Mouse (Mus musculus): ENCODE results near the gene Trim7. TPM values are rescaled to one million over a fixed set of nuclear protein-coding genes. Genes with fewer than 3 reads are reported as not detected.
A peak's percentile ranks its signal among the peaks of the same experiment; 100 is the strongest.
"Not testable (repeated sequence)": the region's sequence is repeated elsewhere in the genome, so short reads cannot be mapped to it uniquely, and the experiment has no call there.

Trim7 gene
- polyA plus RNA-seq, 1 experiment from 2014 or later = 0.16 TPM

- no peak for DNase-seq (ENCODE audit: low spot score)
- H3K9me3 ChIP-seq = no peaks in the 10 kb centered on the region
Observed at GRCm38 (mm10) chr11:48820308-48820674, 5.6 kb upstream of the Trim7 start.

DNA sequence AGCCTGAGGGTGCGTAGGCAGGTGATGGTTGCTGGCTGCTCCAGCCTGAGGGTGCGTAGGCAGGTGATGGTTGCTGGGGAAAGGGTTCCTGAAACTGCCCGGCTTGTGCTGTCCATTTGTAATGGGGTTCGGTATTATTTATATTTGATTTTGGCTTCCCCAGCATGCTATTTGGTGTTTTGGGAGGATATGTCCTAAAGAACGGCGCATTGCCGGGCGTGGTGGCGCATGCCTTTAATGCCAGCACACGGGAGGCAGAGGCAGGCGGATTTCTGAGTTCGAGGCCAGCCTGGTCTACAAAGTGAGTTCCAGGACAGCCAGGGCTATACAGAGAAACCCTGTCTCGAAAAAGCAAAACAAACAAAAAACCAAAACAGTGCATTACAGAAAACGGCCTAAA is 4.6 kb upstream of the Trim7 start:
- Histone ChIP-seq H3K4me1 (peaks cover 18% of the 10 kb centered on the region), H3K27me3 (replicated peaks; ENCODE audit: low read depth, poor library complexity, severe bottlenecking) (peaks cover 16% of the 10 kb centered on the region)
- H3K9me3 ChIP-seq; H3K4me3 ChIP-seq; H3K27ac ChIP-seq (replicated peaks); H3K36me3 ChIP-seq (replicated peaks); DNase-seq (ENCODE audit: low spot score): not testable (repeated sequence)
- WGBS = 82% methylated on average over 14 of the region's 14 CpGs

More at GRCm38 (mm10) chr11:48820308-48820674, 5.6 kb upstream of the Trim7 start:
- H3K4me3 ChIP-seq = no peak overlapping the region
- H3K4me1 ChIP-seq = peaks cover 28% of the 10 kb centered on the region
- H3K36me3 ChIP-seq (replicated peaks) = peaks cover 7% of the 10 kb centered on the region
- no peak overlapping the region for H3K27ac ChIP-seq (replicated peaks)
- H3K27me3 ChIP-seq (replicated peaks; ENCODE audit: low read depth, poor library complexity, severe bottlenecking) = peaks cover 16% of the 10 kb centered on the region

DNA sequence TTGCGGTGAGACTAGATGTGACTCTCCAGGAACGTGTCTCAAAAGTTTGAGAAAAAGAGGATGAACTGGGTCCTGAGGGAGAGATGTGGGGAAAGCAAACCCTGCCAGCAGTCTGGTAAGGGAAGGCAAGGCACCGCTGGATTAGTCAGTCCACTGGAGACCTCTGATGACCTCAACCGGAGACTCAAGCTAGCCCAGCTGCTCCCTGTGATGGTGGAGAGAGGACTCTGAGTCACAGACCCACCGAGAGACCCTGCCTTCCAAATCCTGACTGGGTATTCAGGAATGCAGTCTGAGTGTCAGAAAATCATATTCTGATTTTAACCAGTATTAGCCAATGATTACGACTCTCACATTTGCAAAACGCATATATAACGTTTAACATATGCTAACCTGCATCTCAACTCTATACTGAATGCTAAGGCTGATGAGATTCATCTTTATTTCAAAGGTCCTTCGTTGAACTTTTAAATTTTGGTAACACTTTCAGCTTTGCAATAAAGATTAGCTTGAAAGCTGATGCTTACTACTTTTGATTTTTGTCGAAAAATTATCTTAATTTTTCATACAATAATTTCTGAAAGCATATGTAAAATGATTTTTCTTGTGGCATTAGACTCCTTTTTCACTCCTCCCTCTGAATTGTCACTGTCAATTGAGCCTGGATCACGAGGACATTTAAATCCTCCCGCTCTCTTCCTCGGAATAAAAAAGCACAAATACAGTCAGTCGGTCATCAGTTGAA is 3.0 kb upstream of the Trim7 start:
- 34% methylated on average over 14 of the region's 14 CpGs for WGBS
- H3K27ac ChIP-seq (replicated peaks) = no peak overlapping the region
- H3K4me3 ChIP-seq = peak overlapping the region; percentile 58
- H3K27me3 ChIP-seq (replicated peaks; ENCODE audit: low read depth, poor library complexity, severe bottlenecking) = peaks cover 21% of the 10 kb centered on the region
- DNase-seq (ENCODE audit: low spot score) = no peak
- peaks cover 20% of the 10 kb centered on the region for H3K4me1 ChIP-seq
- no peaks in the 10 kb centered on the region for H3K36me3 ChIP-seq (replicated peaks)
- no peaks in the 10 kb centered on the region for H3K9me3 ChIP-seq

DNA sequence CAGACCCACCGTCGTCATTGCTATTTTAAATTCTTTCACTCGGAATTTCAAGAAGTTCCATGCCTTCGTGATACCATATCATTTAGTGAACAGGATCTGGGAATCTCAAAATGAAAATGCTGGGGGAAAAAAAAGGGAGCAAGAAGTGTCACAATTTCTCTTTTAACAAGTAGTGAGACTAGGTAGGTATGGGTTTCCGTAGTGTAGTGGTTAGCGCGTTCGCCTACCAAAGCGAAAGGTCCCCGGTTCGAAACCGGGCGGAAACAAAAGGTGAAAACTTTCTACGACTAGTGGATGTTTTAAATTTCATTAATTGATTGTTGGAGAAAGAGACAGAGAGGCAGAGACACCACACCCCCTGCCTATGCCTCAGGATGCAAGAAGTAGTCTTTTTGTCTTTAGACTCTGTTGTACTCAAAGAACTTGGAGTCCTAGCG is 2.4 kb upstream of the Trim7 start:
- Histone ChIP-seq H3K36me3 (replicated peaks) (no peaks in the 10 kb centered on the region), H3K4me3 (peak overlapping the region; percentile 58), H3K27ac (replicated peaks) (no peak overlapping the region), H3K27me3 (replicated peaks; ENCODE audit: low read depth, poor library complexity, severe bottlenecking) (peaks cover 23% of the 10 kb centered on the region), H3K9me3 (no peaks in the 10 kb centered on the region), H3K4me1 (peaks cover 20% of the 10 kb centered on the region)
- peak; percentile 82 for DNase-seq (ENCODE audit: low spot score)
- WGBS = under 1% methylated on average over 15 of the region's 15 CpGs

- peaks cover 27% of the 10 kb centered on the region for H3K27me3 ChIP-seq (replicated peaks; ENCODE audit: low read depth, poor library complexity, severe bottlenecking)
- WGBS = 5% methylated on average over 22 of the region's 22 CpGs
- H3K27ac ChIP-seq (replicated peaks) = no peak overlapping the region
- H3K4me1 ChIP-seq = peaks cover 20% of the 10 kb centered on the region
- H3K9me3 ChIP-seq = no peaks in the 10 kb centered on the region
- DNase-seq (ENCODE audit: low spot score) = no peak
- no peaks in the 10 kb centered on the region for H3K36me3 ChIP-seq (replicated peaks)
- H3K4me3 ChIP-seq = peak overlapping the region; percentile 58
Observed at GRCm38 (mm10) chr11:48824311-48824830, 1.6 kb upstream of the Trim7 start.

DNA sequence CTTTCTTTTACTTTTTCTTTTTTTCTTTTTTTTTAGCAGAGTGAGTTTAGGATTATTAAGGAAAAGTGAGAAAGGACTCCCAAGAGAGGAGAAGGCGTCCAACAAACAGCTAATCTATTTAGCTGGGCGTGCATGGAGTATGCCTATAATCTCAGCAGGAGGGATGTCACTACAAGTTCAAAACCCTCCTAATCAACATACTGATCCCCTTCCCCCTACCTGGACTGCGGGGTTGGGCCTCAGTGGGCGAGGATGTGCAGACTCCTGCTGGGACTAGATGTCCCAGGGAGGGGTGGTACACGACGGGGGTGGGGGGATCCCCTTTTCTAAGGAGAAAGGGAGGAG is 784 bp downstream of the Trim7 start:
- H3K9me3 ChIP-seq = no peaks in the 10 kb centered on the region
- peaks cover 20% of the 10 kb centered on the region for H3K4me1 ChIP-seq
- no peaks in the 10 kb centered on the region for H3K36me3 ChIP-seq (replicated peaks)
- peak overlapping the region; percentile 56 for H3K4me3 ChIP-seq
- H3K27ac ChIP-seq (replicated peaks) = peak overlapping the region; percentile 57; the same call in 1 of the 2 replicates
- DNase-seq (ENCODE audit: low spot score) = peak; percentile 52
- peaks cover 33% of the 10 kb centered on the region for H3K27me3 ChIP-seq (replicated peaks; ENCODE audit: low read depth, poor library complexity, severe bottlenecking)
- 2% methylated on average over 6 of the region's 6 CpGs for WGBS

- H3K9me3 ChIP-seq = no peaks in the 10 kb centered on the region
- H3K4me3 ChIP-seq = no peak overlapping the region
- H3K36me3 ChIP-seq (replicated peaks) = no peaks in the 10 kb centered on the region
- WGBS = 66% methylated on average over 6 of the region's 6 CpGs
- peaks cover 33% of the 10 kb centered on the region for H3K27me3 ChIP-seq (replicated peaks; ENCODE audit: low read depth, poor library complexity, severe bottlenecking)
- peaks cover 16% of the 10 kb centered on the region for H3K4me1 ChIP-seq
- no peak overlapping the region for H3K27ac ChIP-seq (replicated peaks)
- DNase-seq (ENCODE audit: low spot score) = no peak
Observed at GRCm38 (mm10) chr11:48827926-48828325, 2.0 kb downstream of the Trim7 start.

DNA sequence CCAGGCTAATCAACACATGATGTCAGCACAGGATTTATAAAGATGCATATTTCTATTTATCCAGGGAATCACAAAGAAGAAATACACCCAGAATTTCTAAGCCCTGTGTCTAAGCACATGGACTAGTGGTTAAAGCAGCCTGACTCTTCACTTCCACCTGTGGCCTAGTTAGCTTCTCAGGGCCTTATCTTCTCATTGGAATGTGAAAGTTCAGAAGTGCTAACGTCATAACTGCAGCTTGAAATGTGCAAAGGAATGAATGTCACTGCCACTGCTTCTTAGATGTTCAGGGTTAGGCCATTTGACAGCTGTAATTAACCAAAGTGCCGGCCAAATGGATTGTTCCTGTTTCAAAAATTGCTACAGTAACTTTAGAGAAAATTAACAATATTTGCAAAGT is 4.3 kb downstream of the Trim7 start:
- DNase-seq (ENCODE audit: low spot score) = no peak
- Histone ChIP-seq H3K36me3 (replicated peaks) (no peaks in the 10 kb centered on the region), H3K9me3 (no peaks in the 10 kb centered on the region), H3K4me3 (no peak overlapping the region), H3K4me1 (peaks cover 3% of the 10 kb centered on the region; the same call in 1 of the 2 replicates), H3K27ac (replicated peaks) (no peak overlapping the region), H3K27me3 (replicated peaks; ENCODE audit: low read depth, poor library complexity, severe bottlenecking) (peaks cover 21% of the 10 kb centered on the region)
- WGBS = 72% methylated on average over 2 of the region's 2 CpGs

- Histone ChIP-seq H3K27me3 (replicated peaks; ENCODE audit: low read depth, poor library complexity, severe bottlenecking) (peaks cover 30% of the 10 kb centered on the region), H3K4me3 (no peak overlapping the region), H3K36me3 (replicated peaks) (no peaks in the 10 kb centered on the region), H3K27ac (replicated peaks) (no peak overlapping the region), H3K4me1 (peaks cover 3% of the 10 kb centered on the region; the same call in 1 of the 2 replicates), H3K9me3 (no peaks in the 10 kb centered on the region)
- DNase-seq (ENCODE audit: low spot score) = no peak
- 82% methylated on average over 2 of the region's 2 CpGs for WGBS
Observed at GRCm38 (mm10) chr11:48831273-48831672, 5.3 kb downstream of the Trim7 start.

- H3K9me3 ChIP-seq = no peaks in the 10 kb centered on the region
- no peak overlapping the region for H3K27ac ChIP-seq (replicated peaks)
- no peak for DNase-seq (ENCODE audit: low spot score)
- H3K27me3 ChIP-seq (replicated peaks; ENCODE audit: low read depth, poor library complexity, severe bottlenecking) = peaks cover 43% of the 10 kb centered on the region
- WGBS = 46% methylated on average over 9 of the region's 9 CpGs
- peaks cover 12% of the 10 kb centered on the region for H3K4me1 ChIP-seq
- H3K36me3 ChIP-seq (replicated peaks) = no peaks in the 10 kb centered on the region
- H3K4me3 ChIP-seq = peak overlapping the region; percentile 65
Observed at GRCm38 (mm10) chr11:48833078-48833730, 7.3 kb downstream of the Trim7 start.

- peaks cover 17% of the 10 kb centered on the region for H3K4me1 ChIP-seq
- WGBS = under 1% methylated on average over 30 of the region's 30 CpGs
- peak overlapping the region; percentile 65 for H3K4me3 ChIP-seq
- no peaks in the 10 kb centered on the region for H3K9me3 ChIP-seq
- H3K36me3 ChIP-seq (replicated peaks) = no peaks in the 10 kb centered on the region
- peak; percentile 89 for DNase-seq (ENCODE audit: low spot score)
- peaks cover 48% of the 10 kb centered on the region for H3K27me3 ChIP-seq (replicated peaks; ENCODE audit: low read depth, poor library complexity, severe bottlenecking)
- peak overlapping the region; percentile 48 for H3K27ac ChIP-seq (replicated peaks)
Observed at GRCm38 (mm10) chr11:48833731-48834639, 8.0 kb downstream of the Trim7 start.

DNA sequence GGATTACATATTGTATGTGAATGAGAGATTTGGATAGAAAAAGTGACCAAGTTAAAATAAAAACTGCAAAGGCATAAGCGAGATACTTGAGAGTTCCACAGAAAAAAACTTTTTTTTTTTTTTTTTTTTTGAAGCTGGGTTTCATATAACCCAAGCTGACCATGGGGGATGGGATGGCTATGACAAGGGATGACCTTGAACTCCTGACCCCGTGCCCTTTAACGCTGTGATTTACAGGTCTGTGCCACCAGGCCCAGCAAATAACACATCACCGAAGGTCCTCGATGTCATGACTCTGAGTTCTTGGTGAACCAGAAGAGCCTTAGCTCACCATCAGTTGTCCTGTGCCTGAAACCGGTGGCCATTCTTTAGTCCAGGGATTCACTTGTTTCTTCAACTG is 10.0 kb downstream of the Trim7 start:
- WGBS = 73% methylated on average over 6 of the region's 6 CpGs
- Histone ChIP-seq H3K4me3 (no peak overlapping the region), H3K27me3 (replicated peaks; ENCODE audit: low read depth, poor library complexity, severe bottlenecking) (peaks cover 57% of the 10 kb centered on the region), H3K4me1 (peaks cover 17% of the 10 kb centered on the region), H3K9me3 (no peaks in the 10 kb centered on the region), H3K27ac (replicated peaks) (no peak overlapping the region), H3K36me3 (replicated peaks) (no peaks in the 10 kb centered on the region)
- DNase-seq (ENCODE audit: low spot score) = no peak

Data from embryonic facial prominence, embryonic 10.5 days (tissue).